In genomic region chr10:66574846-66575535, GRCm38 (mm10) we compare ENCODE assay signal across 8 mouse cellular contexts.
DNase-seq lines count a peak whose midpoint lies in the region; ATAC-seq and TF ChIP-seq lines count a peak whose summit lies in the region.

No protein-coding gene starts in this region.

- DNase-seq in NIH3T3 (ENCODE audit: low read depth): peak; percentile 61
- peak; percentile 57 for DNase-seq in embryo, embryonic 10.5 days (ENCODE audit: low spot score)
- peak; percentile 26 to 60 for DNase-seq in layer of hippocampus, postnatal 14 days (ENCODE audit: low spot score in 2 of 2)
- peak; percentile 41 for DNase-seq in telencephalon, adult 2 months (ENCODE audit: low read depth, low spot score)
- no peak for DNase-seq in natural killer cell, adult 2 months (ENCODE audit: low spot score in 2 of 2)
- no peak for DNase-seq in heart, adult 9 months (ENCODE audit: low spot score in 2 of 2)

- TF ChIP-seq CTCF in intestine, postnatal 0 days (IDR thresholded peaks at IDR 0.05; ENCODE audit: low read depth): peak; percentile 70

- no peak overlapping the region for H3K9ac ChIP-seq in intestine, postnatal 0 days (ENCODE audit: low read depth, low read length)
- H3K9ac ChIP-seq in intestine, embryonic 16.5 days (ENCODE audit: low read depth, low read length): no peak overlapping the region

- no peak overlapping the region for H3K27ac ChIP-seq in intestine, postnatal 0 days (ENCODE audit: low read depth, low read length)
- H3K27ac ChIP-seq in intestine, embryonic 16.5 days (ENCODE audit: low read length): no peak overlapping the region

- H3K4me3 ChIP-seq in intestine, postnatal 0 days (ENCODE audit: low read depth, low read length): no peak overlapping the region
- no peak overlapping the region for H3K4me3 ChIP-seq in intestine, embryonic 16.5 days (ENCODE audit: low read length)

- H3K36me3 ChIP-seq in intestine, postnatal 0 days (ENCODE audit: control insufficient read depth, insufficient read depth): no peaks in the 10 kb centered on the region
- no peaks in the 10 kb centered on the region for H3K36me3 ChIP-seq in intestine, embryonic 16.5 days (ENCODE audit: control insufficient read depth, insufficient read depth, low read length)

- no peak for ATAC-seq in intestine, postnatal 0 days
- ATAC-seq in intestine, embryonic 16.5 days: no peak

- no peaks in the 10 kb centered on the region for H3K27me3 ChIP-seq in intestine, postnatal 0 days (replicated peaks; ENCODE audit: control insufficient read depth, insufficient read depth, low read length)
- H3K27me3 ChIP-seq in intestine, embryonic 16.5 days (replicated peaks; ENCODE audit: control insufficient read depth, insufficient read depth, low read length): no peaks in the 10 kb centered on the region

- H3K4me2 ChIP-seq in intestine, postnatal 0 days (replicated peaks; ENCODE audit: low read depth): no peak overlapping the region
- H3K4me2 ChIP-seq in intestine, embryonic 16.5 days (ENCODE audit: low read depth, low read length): no peak overlapping the region

- WGBS in intestine, postnatal 0 days: 53% methylated on average over 10 of the region's 10 CpGs
- WGBS in intestine, embryonic 16.5 days: 48% methylated on average over 10 of the region's 10 CpGs

- no peaks in the 10 kb centered on the region for H3K9me3 ChIP-seq in intestine, postnatal 0 days (ENCODE audit: control insufficient read depth)
- H3K9me3 ChIP-seq in intestine, embryonic 16.5 days (ENCODE audit: control insufficient read depth, low read length): no peaks in the 10 kb centered on the region

- no peaks in the 10 kb centered on the region for H3K4me1 ChIP-seq in intestine, postnatal 0 days (replicated peaks; ENCODE audit: control insufficient read depth, insufficient read depth, low read length)
- H3K4me1 ChIP-seq in intestine, embryonic 16.5 days (ENCODE audit: control insufficient read depth, insufficient read depth, low read length): no peaks in the 10 kb centered on the region

Comparison
In these comparisons a context has a peak if more than half of its experiments do, and no peak if none do; other contexts are left out.
1. DNase-seq: peak in NIH3T3 (single experiment), embryo, embryonic 10.5 days (single experiment), layer of hippocampus, postnatal 14 days (2 of 2) and telencephalon, adult 2 months (single experiment); none in natural killer cell, adult 2 months (0 of 2) and heart, adult 9 months (0 of 2).